Mouse (Mus musculus) cerebellum, adult 18-20 months (tissue): ENCODE measurements around the gene Mrpl18.
A peak's percentile ranks its signal among the peaks of the same experiment; 100 is the strongest.
"Not testable (repeated sequence)": the region's sequence is repeated elsewhere in the genome, so short reads cannot be mapped to it uniquely, and the experiment has no call there.

Experiments used
- DNase-seq, 2 experiments: peaks; one replicate each; pipeline ENCODE4 v3.0.0; 2021

Gene Mrpl18

DNA sequence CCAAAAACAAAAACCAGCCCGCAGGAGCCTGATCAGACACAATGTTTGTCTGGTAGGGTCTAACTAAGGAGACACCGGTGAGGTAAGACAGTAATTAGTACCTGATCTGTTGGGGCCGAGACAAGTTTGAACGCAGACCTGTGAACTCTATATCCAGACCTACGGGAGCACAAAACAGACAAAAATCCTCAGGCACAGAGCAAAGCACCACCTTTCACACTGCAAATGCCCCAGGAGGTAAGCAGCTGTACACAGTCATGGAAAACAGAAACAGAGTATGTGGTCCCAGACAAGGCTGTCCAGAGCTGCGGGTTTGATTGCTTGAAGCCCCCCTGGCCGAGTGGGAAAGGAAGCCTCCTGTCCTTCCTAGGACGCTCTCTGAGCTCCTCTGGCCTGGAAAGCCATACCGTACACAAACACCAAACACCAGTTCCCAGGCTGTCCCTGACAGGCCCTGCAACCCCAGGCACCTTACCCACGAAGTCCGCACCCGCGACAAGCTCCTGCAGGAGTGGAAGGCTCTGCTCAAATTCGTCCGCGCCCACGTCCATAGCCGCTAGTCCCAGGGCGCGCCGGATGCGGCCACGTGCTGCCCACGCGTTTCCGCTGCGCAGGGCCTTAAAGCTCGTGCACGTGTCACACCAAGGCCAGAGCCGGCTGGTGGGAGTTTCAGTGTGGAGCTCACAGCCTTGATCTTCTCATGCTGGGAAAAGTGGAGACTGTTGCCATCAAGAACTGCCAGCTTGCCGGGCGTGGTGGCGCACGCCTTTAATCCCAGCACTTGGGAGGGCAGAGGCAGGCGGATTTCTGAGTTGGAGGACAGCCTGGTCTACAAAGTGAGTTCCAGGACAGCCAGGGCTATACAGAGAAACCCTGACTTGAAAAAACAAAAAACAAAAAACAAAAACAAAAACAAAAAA lies 6.5 kb downstream of the Mrpl18 start, which contains the start of gene Pnldc1:
Gene Pnldc1 (minus strand): TSS at position 870 of the 920 bp plus-strand sequence.
- DNase-seq = no peak

DNA sequence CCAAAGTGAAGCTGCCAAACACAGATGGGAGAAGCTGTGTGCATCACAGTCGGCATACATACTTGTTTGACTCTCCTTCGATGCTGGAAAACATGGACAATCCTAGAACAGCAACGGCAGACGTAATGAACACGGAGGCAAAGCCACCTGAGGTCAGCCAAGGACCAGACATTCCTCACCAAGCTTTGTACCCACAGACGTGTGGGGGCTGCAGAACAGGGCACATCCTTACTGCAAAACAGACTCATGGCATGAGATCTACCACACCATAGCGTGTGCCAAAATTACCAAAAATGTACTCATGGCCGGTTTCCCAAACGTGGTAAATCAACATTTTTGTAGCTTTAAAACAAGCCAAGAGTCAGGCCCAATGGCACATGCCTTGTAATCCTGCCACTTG lies 9.7 kb downstream of the Mrpl18 start:
- DNase-seq = no peak

DNA sequence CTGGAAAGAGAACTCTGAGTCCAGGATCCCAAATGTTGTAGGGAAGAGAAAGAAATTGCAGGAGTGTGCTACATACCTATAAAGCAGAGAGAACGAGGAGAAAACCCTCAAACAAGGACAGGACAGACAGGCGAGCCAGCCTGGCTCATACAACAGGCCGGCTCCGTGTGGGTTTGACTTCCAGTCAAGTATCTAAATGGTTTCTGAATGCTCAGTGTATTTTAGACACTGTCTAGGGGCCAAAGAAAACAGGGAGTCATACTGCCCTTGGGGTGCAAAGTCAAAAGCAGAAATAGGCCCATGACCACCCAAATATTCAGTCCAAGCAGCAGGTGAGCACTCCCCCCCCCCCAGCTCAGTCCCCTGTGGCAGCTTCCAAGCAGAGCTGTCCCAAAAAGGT lies 10.3 kb downstream of the Mrpl18 start:
- DNase-seq = no peak

DNA sequence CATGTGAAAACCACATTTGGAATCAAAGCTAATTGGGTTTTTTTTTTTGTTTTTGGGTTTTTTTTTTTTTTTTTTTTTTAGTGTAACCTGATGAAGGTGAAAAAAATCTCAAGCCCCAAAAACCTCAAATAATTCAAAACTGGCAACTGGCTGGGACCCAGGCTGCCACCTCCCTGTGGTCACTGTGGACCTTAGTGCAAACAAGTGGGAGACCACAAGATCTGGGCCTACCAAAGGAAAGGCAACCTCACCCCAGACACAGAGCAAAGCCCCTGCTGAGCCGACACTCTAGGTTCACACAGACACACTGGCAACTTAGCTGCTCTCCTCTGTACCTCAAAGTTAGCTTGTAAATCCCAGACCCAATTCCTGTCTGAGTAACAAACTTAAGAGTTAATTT lies 11.8 kb downstream of the Mrpl18 start:
- DNase-seq = no peak

DNA sequence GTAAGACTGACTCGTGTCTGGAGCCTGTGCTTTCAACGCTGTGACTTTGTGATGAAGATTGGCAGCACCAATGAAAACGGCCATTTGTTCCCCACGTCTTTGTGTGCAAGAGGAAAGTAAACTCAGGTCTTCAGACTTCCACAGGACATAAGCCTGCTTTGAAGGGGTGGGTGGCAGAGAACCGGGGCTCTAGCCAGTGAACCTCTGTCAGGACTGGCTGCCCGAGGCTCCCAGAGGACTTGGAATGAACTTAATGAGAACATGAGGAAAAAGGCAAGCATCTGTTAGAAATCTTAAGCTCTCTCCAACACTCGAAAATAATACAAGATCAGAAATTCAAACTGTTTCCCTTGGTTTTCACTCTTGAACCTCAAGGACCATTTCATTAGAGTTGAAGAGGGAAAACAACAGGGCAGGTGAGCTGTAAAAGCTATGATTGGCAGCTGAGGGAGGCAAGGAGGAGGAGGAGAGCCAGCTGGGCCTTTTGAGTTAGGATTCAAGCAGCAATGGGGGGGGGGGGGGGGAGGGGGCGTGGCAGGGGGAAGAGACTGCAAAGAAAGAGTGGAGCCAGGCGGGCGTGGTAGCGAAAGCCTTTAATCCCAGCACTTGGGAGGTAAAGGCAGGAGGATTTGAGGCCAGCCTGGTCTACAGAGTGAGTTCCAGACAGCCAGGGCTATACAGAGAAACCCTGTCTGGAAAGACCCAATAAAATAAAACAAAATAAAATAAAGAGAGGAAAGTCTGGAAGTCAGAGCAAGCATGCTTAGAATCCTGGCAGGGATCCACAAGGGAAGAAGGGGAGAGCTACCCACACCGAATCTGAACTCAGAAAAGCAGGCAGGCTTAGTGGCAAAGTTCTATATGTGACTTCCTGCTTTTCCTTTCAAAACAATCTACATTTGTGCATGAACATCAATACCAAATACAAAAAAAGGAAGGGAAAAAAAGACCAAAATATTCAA lies 12.5 kb downstream of the Mrpl18 start:
- DNase-seq = no peak

DNA sequence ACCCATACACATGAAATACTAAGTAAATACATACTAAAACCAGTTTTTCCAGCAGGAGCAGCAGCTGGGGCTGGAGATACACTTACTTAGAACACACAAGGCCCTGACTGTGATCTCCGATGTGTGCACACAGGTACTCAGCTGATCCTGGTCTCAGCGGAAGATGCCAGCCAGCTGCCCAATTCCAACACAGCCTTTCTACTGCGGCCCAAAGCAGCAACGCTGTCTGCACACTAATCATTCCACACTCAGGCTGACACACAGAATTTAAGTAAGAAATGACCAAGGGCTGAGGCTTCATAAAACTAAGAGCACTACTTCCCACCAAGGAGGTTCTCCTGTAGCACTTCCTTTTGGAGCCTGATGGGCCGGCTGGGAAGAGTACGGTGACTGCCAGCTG lies 13.9 kb downstream of the Mrpl18 start:
- DNase-seq = no peak

DNA sequence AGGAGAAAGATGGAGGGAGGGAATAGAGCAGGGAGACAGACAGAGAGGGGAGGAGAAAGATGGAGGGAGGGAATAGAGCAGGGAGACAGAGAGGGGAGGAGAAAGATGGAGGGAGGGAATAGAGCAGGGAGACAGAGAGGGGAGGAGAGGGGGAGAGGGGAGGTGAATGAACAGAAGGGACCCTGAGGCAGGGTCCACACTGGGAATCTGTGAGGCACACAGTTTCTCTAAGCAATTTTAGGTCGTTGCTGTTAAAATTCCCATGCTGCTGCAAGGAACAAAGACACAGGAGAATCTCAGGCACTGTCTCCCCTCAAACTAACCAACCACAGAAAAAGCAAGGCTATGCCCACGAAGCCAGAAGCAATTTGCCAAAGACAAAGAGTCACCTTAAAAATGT lies 17.5 kb downstream of the Mrpl18 start:
- not testable (repeated sequence) for DNase-seq

DNA sequence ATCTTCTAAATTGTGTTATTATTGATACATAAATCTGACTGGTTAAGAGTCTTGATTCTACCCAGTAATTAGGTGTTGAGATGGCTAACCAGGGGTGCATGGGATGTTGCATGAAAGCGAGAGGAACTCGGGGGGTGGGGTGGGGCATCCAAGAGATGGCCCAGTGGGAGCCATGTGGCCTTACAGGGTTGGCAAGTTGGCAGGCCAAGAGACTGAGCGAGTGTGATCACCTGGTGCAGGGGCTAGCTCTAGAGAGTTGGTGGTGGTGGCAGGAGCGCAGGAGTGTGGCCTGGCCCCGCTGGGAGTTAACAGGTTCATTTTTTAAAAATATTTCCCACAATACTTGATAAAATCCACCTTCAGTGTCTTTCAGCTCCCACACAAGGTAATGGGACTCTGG lies 18.5 kb downstream of the Mrpl18 start:
- DNase-seq = no peak

DNA sequence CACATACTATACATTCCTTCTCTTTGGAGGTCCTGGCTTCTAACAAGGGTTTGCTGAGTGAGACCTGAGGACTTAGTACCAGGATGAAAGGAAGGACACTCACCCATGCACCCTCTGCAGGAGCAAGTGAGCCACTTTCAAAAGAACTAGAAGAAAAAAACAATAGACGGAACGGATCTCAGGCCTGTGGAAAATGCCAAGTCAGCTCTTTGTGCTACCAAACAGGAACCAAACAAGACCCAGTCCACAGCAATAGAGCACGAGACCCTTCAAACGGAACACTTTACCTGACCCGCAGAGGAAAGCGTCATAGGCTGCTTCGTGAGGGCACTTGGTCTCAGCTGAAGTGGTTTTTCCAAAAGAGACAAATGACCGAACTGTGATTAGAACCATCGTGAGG lies 24.1 kb downstream of the Mrpl18 start:
- no peak for DNase-seq

DNA sequence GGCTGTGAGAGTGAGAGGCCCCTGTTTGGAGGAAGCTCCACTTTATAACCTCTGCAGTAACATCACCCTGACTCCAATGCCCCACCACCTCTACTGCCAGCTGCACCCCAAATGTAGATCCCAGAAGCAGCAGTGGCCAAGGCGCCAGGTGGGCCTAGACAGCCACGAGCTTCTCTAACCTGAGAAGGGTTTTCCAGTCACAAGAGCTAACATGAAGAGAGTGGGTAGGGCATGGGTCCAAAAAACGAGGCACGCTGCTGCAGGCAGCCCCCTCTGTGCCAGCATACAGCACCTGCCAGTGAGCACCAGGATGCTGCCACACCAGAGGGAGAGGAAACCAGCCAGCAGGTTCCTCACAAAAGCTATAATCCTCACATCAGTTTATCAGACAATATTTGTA lies 25.1 kb downstream of the Mrpl18 start:
- no peak for DNase-seq

DNA sequence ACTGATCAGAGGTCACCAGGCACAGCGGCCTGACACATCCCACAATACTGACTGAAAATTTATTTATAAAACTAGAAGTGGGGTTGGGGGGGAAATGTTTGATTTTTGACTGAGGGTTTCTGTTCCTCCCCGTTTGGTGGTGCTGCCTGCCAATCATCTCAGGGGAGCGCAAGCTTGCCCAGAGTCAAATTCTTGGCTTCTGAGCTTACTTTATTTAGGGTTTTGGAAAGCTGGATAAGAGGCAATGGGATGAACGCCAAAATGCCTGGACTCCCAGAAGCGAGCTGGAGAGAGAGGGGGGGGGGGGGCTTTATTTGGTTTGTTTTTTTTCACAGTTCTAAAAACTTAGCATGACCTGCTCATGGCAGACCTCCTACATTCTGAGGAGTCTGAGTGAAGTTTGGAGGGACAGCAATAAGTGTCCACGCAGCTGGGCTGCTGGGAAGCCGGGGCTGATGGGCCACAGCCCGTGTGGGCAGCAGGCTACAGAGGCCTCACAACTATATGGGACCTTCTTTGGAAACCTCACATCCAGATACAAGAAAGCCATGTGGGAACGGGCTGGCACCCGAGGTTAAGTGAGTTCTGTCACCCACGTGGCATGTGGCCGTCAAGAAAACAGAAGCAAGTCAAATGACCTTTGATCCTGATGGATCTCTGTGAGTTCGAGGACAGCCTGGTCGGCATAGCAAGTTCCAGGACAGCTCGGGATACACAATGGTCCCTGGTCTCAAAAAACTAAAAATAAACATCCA lies 28.9 kb downstream of the Mrpl18 start:
- no peak for DNase-seq

DNA sequence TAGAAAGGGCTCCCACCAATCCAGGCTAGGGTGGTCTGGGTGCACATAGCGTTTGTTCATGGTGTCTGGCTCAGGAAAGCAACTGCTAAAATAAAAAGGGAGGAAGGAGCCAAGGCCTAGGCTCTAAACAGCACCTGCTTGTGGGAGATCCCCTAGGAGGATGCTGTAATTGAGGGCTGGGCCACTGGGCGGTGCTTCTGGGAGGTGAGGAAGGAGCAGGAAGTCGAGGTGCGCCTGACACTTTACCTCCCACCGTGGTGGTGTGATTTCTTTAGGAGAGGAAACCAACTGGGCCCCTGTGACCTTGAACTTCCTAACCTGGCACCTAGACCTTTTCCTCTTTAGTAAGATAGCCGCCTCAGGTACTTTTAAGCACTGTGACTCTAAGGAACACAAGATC lies 29.5 kb downstream of the Mrpl18 start:
- no peak for DNase-seq

DNA sequence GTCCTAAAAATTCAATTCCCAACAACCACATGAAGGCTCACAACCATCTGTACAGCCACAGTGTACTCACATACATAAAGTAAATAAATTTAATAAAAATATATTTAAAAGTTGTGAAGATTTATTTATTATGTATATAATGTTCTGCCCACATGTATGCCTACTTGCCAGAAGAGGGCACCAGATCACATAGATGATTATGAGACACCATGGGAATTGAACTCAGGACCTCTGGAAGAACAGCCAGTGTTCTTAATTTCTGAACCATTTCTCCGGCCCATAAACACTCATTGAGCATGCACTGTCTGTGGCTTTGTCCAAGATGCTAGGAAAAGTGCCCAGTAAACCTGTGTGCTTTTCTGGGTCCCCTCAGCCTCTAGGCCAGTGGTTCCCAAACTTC lies 34.9 kb downstream of the Mrpl18 start:
- DNase-seq = no peak

DNA sequence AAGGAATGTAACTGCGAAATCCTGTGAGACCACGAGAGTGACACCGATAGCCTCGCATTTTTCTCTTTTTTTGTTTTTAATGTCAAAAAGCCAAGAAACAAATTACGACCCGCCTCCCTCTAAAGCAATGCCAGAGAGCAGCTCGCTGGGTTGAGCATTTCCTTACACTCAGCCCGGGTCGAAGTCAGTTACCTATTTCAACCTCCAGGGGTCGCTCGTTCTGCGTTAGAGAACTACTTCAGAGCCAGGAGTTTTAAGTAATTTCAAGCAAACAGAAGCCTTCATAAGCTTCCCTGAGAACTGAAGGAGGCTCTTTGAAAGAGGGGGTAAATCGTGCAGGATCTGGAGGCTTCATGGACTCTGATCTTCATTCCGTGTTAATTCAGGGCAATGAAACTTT lies 36.0 kb downstream of the Mrpl18 start:
- peak; percentile 80 to 85 for DNase-seq

DNA sequence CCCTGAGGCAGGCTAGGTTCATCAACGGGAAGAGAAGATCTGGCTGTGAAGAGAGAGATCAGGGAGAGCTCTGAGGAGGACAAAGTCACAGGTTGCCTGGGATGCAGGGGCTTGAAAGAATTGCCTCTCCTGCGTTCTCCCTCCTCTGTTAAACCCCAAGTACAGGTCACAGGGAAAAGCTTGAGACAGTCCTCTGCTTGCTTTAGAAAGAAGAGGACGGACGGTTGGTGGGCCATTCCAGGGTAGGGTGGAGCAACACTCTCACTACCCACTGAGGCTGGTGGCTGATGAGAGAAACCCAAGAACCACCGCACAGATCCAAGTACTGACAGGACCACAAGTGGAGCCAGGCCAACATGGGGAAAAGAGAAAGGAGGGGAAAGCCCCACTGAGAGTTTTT lies 40.4 kb downstream of the Mrpl18 start, which contains the start of gene Mrgprh:
Gene Mrgprh (plus strand): TSS at position 301 of the 400 bp plus-strand sequence.
- DNase-seq = no peak

DNA sequence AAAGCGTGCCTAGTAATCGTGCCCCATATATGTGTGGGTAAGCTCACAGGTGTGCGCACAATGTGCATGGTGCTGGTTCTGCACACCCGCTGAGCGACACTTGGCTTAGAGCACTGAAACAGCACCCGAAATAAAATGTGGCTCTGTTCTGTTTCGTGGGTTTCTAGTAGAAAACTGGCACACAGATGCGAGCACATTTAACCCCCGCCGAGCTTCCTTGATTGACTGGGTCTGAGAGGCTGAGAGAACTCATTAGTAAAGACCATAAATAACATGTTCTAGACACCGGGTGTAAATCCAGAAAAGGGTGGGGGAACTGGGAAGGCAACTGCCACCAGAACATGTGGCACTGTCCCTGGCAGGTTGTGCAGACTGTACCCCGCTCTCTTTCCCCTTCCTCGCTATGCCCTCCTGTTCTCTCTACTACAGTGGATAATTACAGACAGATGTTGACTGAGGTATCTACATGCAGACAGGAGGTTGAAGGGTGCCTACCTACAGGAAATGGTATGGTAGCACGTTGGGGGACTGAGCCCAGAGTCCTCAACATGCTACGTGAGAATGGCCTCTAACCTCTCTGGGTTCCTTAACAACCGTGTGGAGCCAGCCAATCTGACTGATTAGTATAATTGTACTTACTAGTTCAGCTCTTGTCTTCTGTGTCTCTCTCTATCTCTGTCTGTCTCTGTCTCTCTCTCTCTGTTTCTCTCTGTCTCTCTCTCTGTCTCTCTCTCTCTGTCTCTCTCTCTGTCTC lies 43.7 kb downstream of the Mrpl18 start:
- DNase-seq = peak; percentile 42 to 51

DNA sequence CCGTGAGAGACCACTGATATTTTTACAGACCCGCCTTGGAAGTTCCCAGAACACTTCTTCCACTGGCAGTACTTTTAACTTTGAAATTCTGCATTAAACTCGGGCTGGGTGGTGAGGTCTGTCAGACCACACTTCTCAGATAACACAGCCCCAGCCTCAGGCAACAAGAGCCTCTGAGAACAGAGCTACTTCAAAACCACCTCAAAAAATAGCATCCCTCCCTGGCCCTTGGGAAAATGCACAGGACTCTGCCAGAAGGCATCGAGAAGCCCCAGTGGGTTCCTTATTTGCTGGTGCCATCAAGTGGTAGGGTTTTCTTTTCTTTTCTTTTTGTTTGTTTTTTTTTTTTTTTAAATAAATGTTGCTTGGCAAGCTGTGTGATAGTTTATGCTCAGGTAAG lies 47.5 kb downstream of the Mrpl18 start:
- no peak for DNase-seq

DNA sequence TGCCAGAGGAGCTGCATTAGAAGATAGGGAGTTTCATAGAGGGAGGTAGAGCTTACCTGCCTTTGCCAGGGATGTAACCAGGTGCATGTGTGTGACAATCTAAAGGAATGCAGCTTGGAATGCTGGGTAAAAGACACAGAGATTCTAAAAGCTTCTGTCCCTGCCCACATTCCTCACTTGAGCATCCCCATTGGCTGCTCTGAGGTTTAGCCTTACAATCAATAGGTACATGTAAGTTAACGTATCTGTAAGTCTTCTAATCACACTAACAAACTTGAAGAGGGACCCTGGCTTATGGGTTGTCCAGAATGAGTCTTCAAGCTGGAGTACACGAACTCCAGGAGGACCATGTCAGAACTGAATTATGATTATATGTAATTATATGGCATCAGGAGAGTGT lies 48.1 kb downstream of the Mrpl18 start, which contains the start of gene Mas1:
Gene Mas1 (minus strand): TSS at position 101 of the 400 bp plus-strand sequence.
- DNase-seq = no peak

DNA sequence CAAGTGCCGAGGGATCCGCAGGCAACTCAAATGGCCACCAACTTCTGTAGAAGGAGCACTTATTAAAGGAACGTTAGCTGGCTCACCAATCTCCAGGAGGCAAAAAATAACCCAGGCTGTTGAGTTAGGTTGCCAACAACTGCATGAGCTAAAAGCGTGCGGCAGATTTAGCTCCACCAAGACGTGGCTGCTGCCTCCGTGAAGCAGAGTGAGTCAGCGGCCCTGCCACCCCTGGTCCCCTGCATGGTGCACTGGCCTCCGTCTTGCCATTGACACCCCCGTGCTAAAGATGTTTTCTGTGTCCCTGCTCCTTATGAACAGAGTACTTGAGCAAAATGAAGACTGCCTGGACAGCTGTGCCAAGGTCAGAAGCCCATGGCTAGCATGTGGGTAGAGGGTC lies 49.3 kb downstream of the Mrpl18 start:
- no peak for DNase-seq

DNA sequence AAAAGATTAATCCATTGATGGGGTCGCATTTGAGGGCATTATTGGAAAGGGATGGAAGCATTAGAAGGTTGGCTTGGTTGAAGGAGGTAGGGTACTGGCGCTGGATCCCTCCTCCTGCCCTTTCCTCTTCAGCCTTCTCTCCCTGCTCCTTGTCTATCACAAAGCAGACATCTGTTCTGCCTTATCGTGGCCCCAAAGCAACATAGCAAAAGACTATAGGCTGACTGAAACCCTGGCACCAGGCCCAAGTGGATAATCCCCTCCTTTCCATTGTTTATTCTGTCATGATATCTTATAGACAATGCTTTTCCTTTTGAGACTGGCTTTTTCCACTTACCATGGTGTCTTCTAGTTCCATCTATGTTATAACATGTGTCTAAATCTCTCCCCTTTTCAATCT lies 50.7 kb downstream of the Mrpl18 start:
- no peak for DNase-seq

DNA sequence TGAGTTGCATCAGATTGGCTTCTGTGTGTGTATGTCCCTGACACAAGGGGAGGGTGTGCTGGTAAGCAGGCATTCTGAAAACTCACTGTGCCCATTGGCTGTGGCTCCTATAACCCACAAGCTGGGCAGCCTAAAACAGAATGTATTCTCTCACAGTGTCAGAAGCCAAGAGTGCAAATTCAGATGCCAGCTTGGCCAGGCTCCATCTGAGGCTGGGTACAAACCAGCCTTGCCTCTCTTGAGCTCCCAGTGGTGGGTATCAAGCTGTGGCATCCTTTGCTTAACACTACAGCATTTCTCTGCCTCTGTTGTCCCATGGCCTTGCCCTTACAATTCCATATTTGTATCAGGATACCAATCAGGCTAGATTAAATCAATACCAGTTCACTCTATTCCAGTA lies 52.0 kb downstream of the Mrpl18 start:
- DNase-seq = peak; percentile 51 to 53
